Mouse (Mus musculus): Measurements from ENCODE around the gene Tmc4.

- TF ChIP-seq CTCF (IDR thresholded peaks at IDR 0.05) (no peak), EP300 (IDR thresholded peaks at IDR 0.05) (no peak)
Measured at GRCm38 (mm10) chr7:3646188-3646587, 31.2 kb downstream of the Tmc4 start.

All from lung, postnatal 0 days (tissue).